Mouse (Mus musculus) small intestine, adult 2 months (tissue): ENCODE measurements at regions not wholly inside any gene's neighbourhood (a gene's known extent, or its start where the extent isn't known, plus 50 kb on each side); places are given as distances from the start of the nearest gene placed in this dataset.

Experiments used
- H3K27ac ChIP-seq: fragments of 200-500 bp; 2 replicates; pipeline ENCODE4 v1.5.1; 2012; ENCODE audit warnings: low read depth, low read length, control low read depth, inconsistent platforms; ENCODE audit not compliant: insufficient read depth
- H3K27me3 ChIP-seq: fragments of 200-500 bp; 2 replicates; pipeline ENCODE4 v1.6.1; 2012; ENCODE audit warnings: mild to moderate bottlenecking, moderate library complexity, low read length, inconsistent platforms; ENCODE audit not compliant: control insufficient read depth, insufficient read depth
- H3K36me3 ChIP-seq: fragments of 200-500 bp; 2 replicates; pipeline ENCODE4 v1.6.1; 2012; ENCODE audit warnings: mild to moderate bottlenecking, low read length, control low read depth, inconsistent platforms; ENCODE audit not compliant: control insufficient read depth, insufficient read depth
- H3K4me1 ChIP-seq: fragments of 200-500 bp; 2 replicates; pipeline ENCODE4 v1.6.1; 2012; ENCODE audit warnings: low read length, inconsistent platforms, mixed read lengths; ENCODE audit not compliant: control insufficient read depth, insufficient read depth, insufficient read length
- H3K4me3 ChIP-seq: fragments of 200-500 bp; 2 replicates; pipeline ENCODE4 v1.5.1; 2012; ENCODE audit warnings: low read depth, mild to moderate bottlenecking, control low read depth, inconsistent platforms, low read length, moderate library complexity
- CTCF ChIP-seq: fragments of 200-500 bp; IDR thresholded peaks from 2 replicates; pipeline ENCODE4 v1.5.1; 2012; ENCODE audit warnings: low read depth, mild to moderate bottlenecking, control low read depth, inconsistent platforms, low read length, moderate library complexity, mixed read lengths; ENCODE audit not compliant: insufficient replicate concordance, insufficient read length; ENCODE audit errors: extremely low read depth
- POLR2A ChIP-seq: fragments of 200-500 bp; IDR thresholded peaks from 2 replicates; pipeline ENCODE4 v1.6.1; 2012; ENCODE audit warnings: low read depth, mild to moderate bottlenecking, control low read depth, inconsistent platforms, low read length, moderate library complexity
- WGBS: fragments of 180-500 bp; shearing (Covaris S2); methylation state at CpG from one replicate; pipeline ENCODE4 v1.1.7; 2018; 5-methylcytosine and 5-hydroxymethylcytosine counted together

GRCm38 (mm10) chr12:25299603-25300471, 202.9 kb upstream of the Id2 start:
- H3K27me3 ChIP-seq, result no peaks in the 10 kb centered on the region
- TF ChIP-seq CTCF (no peak), POLR2A (no peak)
- H3K4me1 ChIP-seq, result peaks cover 4% of the 10 kb centered on the region; the same call in 1 of the 2 replicates
- H3K36me3 ChIP-seq, result no peaks in the 10 kb centered on the region
- WGBS, result 70% methylated on average over 11 of the region's 11 CpGs
- H3K27ac ChIP-seq, result no peak overlapping the region
- H3K4me3 ChIP-seq, result no peak overlapping the region

- Histone ChIP-seq H3K36me3 (no peaks in the 10 kb centered on the region), H3K4me1 (peaks cover 1% of the 10 kb centered on the region; the same call in 1 of the 2 replicates), H3K27me3 (no peaks in the 10 kb centered on the region), H3K4me3 (no peak overlapping the region), H3K27ac (no peak overlapping the region)
- 89% methylated on average over 3 of the region's 3 CpGs for WGBS
- no peak for TF ChIP-seq CTCF
- no peak for TF ChIP-seq POLR2A
These were observed 201.8 kb upstream of the Id2 start for GRCm38 (mm10) chr12:25298766-25299165.

- Histone ChIP-seq H3K4me3 (no peak overlapping the region), H3K4me1 (peaks cover 1% of the 10 kb centered on the region; the same call in 1 of the 2 replicates), H3K36me3 (no peaks in the 10 kb centered on the region), H3K27me3 (no peaks in the 10 kb centered on the region), H3K27ac (no peak overlapping the region)
- TF ChIP-seq POLR2A, result no peak
- TF ChIP-seq CTCF, result no peak
These were observed 201.0 kb upstream of the Id2 start for GRCm38 (mm10) chr12:25297960-25298359.

GRCm38 (mm10) chr12:25296648-25297047, 199.7 kb upstream of the Id2 start:
- WGBS, result 90% methylated on average over 3 of the region's 3 CpGs
- Histone ChIP-seq H3K27ac (no peak overlapping the region), H3K27me3 (no peaks in the 10 kb centered on the region), H3K4me1 (peaks cover 1% of the 10 kb centered on the region; the same call in 1 of the 2 replicates), H3K4me3 (no peak overlapping the region), H3K36me3 (no peaks in the 10 kb centered on the region)
- TF ChIP-seq POLR2A (no peak), CTCF (no peak)

GRCm38 (mm10) chr12:25294179-25295025, 197.5 kb upstream of the Id2 start:
- 79% methylated on average over 4 of the region's 4 CpGs for WGBS
- Histone ChIP-seq H3K4me3 (no peak overlapping the region), H3K27ac (no peak overlapping the region), H3K27me3 (no peaks in the 10 kb centered on the region), H3K36me3 (no peaks in the 10 kb centered on the region), H3K4me1 (no peaks in the 10 kb centered on the region)
- no peak for TF ChIP-seq POLR2A
- TF ChIP-seq CTCF, result no peak

- TF ChIP-seq CTCF (no peak), POLR2A (no peak)
- Histone ChIP-seq H3K4me3 (no peak overlapping the region), H3K36me3 (no peaks in the 10 kb centered on the region), H3K27ac (no peak overlapping the region), H3K4me1 (no peaks in the 10 kb centered on the region), H3K27me3 (no peaks in the 10 kb centered on the region)
- 58% methylated on average over 6 of the region's 6 CpGs for WGBS
These were observed 196.7 kb upstream of the Id2 start for GRCm38 (mm10) chr12:25293470-25294178.
